ENCODE assay signal across 8 mouse cellular contexts in genomic region chr8:119558603-119559401, GRCm38 (mm10). TPM values are rescaled to one million over a fixed set of nuclear protein-coding genes. Genes with fewer than 3 reads are reported as not detected.
DNase-seq lines count a peak whose midpoint lies in the region; ATAC-seq and TF ChIP-seq lines count a peak whose summit lies in the region.

TSS of gene Mbtps1 (minus strand) at chr8:119558735.

- intact Hi-C loops in heart, postnatal 36 days (cut with DNase I) = loop anchor here (2.0 to 5.0 kb wide), 3 partner anchors 16 to 118 kb away; partner anchors contain the start of genes Dnaaf1 and Hsdl1

- peak; percentile 96 for ATAC-seq in forebrain, embryonic 16.5 days
- peak; percentile 96 for ATAC-seq in lung, embryonic 14.5 days (ENCODE audit: insufficient read depth)

- H3K9ac ChIP-seq in ES-E14 (ENCODE audit: insufficient read depth, low read depth, low read length, poor library complexity, severe bottlenecking) = peak within 1 kb of the TSS; percentile 99
- H3K9ac ChIP-seq in forebrain, embryonic 16.5 days (replicated peaks; ENCODE audit: low read depth, low read length) = peak within 1 kb of the TSS; percentile 85
- H3K9ac ChIP-seq in lung, embryonic 14.5 days = peak within 1 kb of the TSS; percentile 78

- in situ Hi-C loops in ES-E14 (cut with MboI; ENCODE audit: low sequenced_read_pairs in 2 of 2, unreplicated experiment in 2 of 2) = no loop called here

- peak; percentile 51 for TF ChIP-seq CTCF in layer of hippocampus, adult 2 months (conservative IDR thresholded peaks at IDR 0.05)
- peak; percentile 14; the same call in 1 of the 2 replicates for TF ChIP-seq CTCF in lung, embryonic 14.5 days (IDR thresholded peaks at IDR 0.05; ENCODE audit: low read depth)
- TF ChIP-seq CTCF in olfactory bulb, adult 2 months (IDR thresholded peaks at IDR 0.05; ENCODE audit: insufficient read depth, low read depth, low read length) = no peak
- peak; percentile 50; the same call in 1 of the 2 replicates for TF ChIP-seq CTCF in thymus, adult 2 months (IDR thresholded peaks at IDR 0.05; ENCODE audit: borderline replicate concordance, control insufficient read depth, extremely low read depth, insufficient read depth, low read length, poor library complexity)

- H3K27ac ChIP-seq in ES-E14 (ENCODE audit: insufficient read depth, low read depth, low read length, poor library complexity, severe bottlenecking) = peak within 1 kb of the TSS; percentile 80
- H3K27ac ChIP-seq in forebrain, embryonic 16.5 days (ENCODE audit: low read length) = peak within 1 kb of the TSS; percentile 92
- H3K27ac ChIP-seq in layer of hippocampus, adult 2 months = peak within 1 kb of the TSS; percentile 99
- H3K27ac ChIP-seq in lung, embryonic 14.5 days (ENCODE audit: low read depth) = peak within 1 kb of the TSS; percentile 88
- H3K27ac ChIP-seq in olfactory bulb, adult 2 months (ENCODE audit: insufficient read depth, low read depth, low read length) = peak within 1 kb of the TSS; percentile 81
- H3K27ac ChIP-seq in thymus, adult 2 months (ENCODE audit: control insufficient read depth, insufficient read depth, low read length) = peak within 1 kb of the TSS; percentile 86

- H3K27me3 ChIP-seq in forebrain, embryonic 16.5 days (replicated peaks; ENCODE audit: control insufficient read depth, insufficient read depth, low read length) = no peaks in the 10 kb centered on the region
- H3K27me3 ChIP-seq in lung, embryonic 14.5 days (ENCODE audit: insufficient read depth, low read length) = no peaks in the 10 kb centered on the region
- no peaks in the 10 kb centered on the region for H3K27me3 ChIP-seq in thymus, adult 2 months (ENCODE audit: control insufficient read depth, insufficient read depth, low read length)

- 6% methylated on average over 63 of the region's 63 CpGs for WGBS in forebrain, embryonic 16.5 days
- 5% methylated on average over 63 of the region's 63 CpGs for WGBS in lung, embryonic 14.5 days
- WGBS in olfactory bulb, adult 2 months = 5% methylated on average over 63 of the region's 63 CpGs
- 3% methylated on average over 63 of the region's 63 CpGs for WGBS in thymus, adult 2 months

- H3K4me1 ChIP-seq in ES-E14 (ENCODE audit: control insufficient read depth in 2 of 2, insufficient read depth in 2 of 2, low read length in 2 of 2, poor library complexity in 1 of 2) = peaks cover 0 to 8% of the 10 kb centered on the region in 2 experiments; a peak in 1 of 4 replicates
- H3K4me1 ChIP-seq in forebrain, embryonic 16.5 days (replicated peaks; ENCODE audit: control insufficient read depth, insufficient read depth, low read length) = peaks cover 27% of the 10 kb centered on the region
- no peaks in the 10 kb centered on the region for H3K4me1 ChIP-seq in lung, embryonic 14.5 days (ENCODE audit: insufficient read depth)
- H3K4me1 ChIP-seq in olfactory bulb, adult 2 months (ENCODE audit: control insufficient read depth, insufficient read depth, low read length) = peaks cover 9% of the 10 kb centered on the region; the same call in 1 of the 2 replicates
- H3K4me1 ChIP-seq in thymus, adult 2 months (replicated peaks; ENCODE audit: control insufficient read depth, insufficient read depth, low read length) = peaks cover 54% of the 10 kb centered on the region

- peak; percentile 93 for DNase-seq in ES-E14 (ENCODE audit: low read depth, low spot score)
- peak; percentile 98 for DNase-seq in cerebellum, adult 11-12 months
- DNase-seq in heart, postnatal 36 days = peak; percentile 97 to 100
- peak; percentile 96 to 98 for DNase-seq in layer of hippocampus, adult 2 months (ENCODE audit: low spot score in 2 of 2)
- peak; percentile 99 for DNase-seq in lung, embryonic 14.5 days
- DNase-seq in thymus, adult 2 months = peak; percentile 99

- peak within 1 kb of the TSS; percentile 87 to 95 for H3K4me3 ChIP-seq in ES-E14 (ENCODE audit: insufficient read depth in 1 of 2, low read depth in 1 of 2, low read length in 2 of 2, poor library complexity in 1 of 2, severe bottlenecking in 1 of 2)
- peak within 1 kb of the TSS; percentile 78 for H3K4me3 ChIP-seq in forebrain, embryonic 16.5 days (replicated peaks; ENCODE audit: low read length)
- H3K4me3 ChIP-seq in layer of hippocampus, adult 2 months = peak within 1 kb of the TSS; percentile 86
- peak within 1 kb of the TSS; percentile 78 for H3K4me3 ChIP-seq in lung, embryonic 14.5 days (ENCODE audit: low read depth, low read length)
- H3K4me3 ChIP-seq in olfactory bulb, adult 2 months (ENCODE audit: insufficient read depth, low read depth, low read length) = peak within 1 kb of the TSS; percentile 88
- peak within 1 kb of the TSS; percentile 58 for H3K4me3 ChIP-seq in thymus, adult 2 months (ENCODE audit: control insufficient read depth, insufficient read depth, low read length)

- no peaks in the 10 kb centered on the region for H3K9me3 ChIP-seq in ES-E14 (ENCODE audit: control insufficient read depth, insufficient read depth, low read depth, low read length)
- no peaks in the 10 kb centered on the region for H3K9me3 ChIP-seq in forebrain, embryonic 16.5 days (ENCODE audit: control insufficient read depth, low read length)
- H3K9me3 ChIP-seq in lung, embryonic 14.5 days (ENCODE audit: low read depth, low read length) = no peaks in the 10 kb centered on the region

- peak; percentile 96 for TF ChIP-seq POLR2A in olfactory bulb, adult 2 months (IDR thresholded peaks at IDR 0.05; ENCODE audit: insufficient read depth, low read depth, low read length)
- TF ChIP-seq POLR2A in thymus, adult 2 months (IDR thresholded peaks at IDR 0.05; ENCODE audit: control insufficient read depth, extremely low read depth, insufficient read depth, low read length, poor library complexity) = peak; percentile 97

- peaks cover 10% of the 10 kb centered on the region; the same call in 1 of the 2 replicates for H3K36me3 ChIP-seq in ES-E14 (ENCODE audit: control insufficient read depth, insufficient read depth, low read length, poor library complexity, severe bottlenecking)
- peaks cover 11% of the 10 kb centered on the region; the same call in 1 of the 2 replicates for H3K36me3 ChIP-seq in forebrain, embryonic 16.5 days (ENCODE audit: control insufficient read depth, insufficient read depth)
- peaks cover 8% of the 10 kb centered on the region; the same call in 1 of the 2 replicates for H3K36me3 ChIP-seq in lung, embryonic 14.5 days (ENCODE audit: insufficient read depth)
- H3K36me3 ChIP-seq in thymus, adult 2 months (ENCODE audit: control insufficient read depth, insufficient read depth, low read length) = peaks cover 19% of the 10 kb centered on the region

- peak within 1 kb of the TSS; percentile 91 for H3K4me2 ChIP-seq in forebrain, embryonic 16.5 days (ENCODE audit: low read length)
- H3K4me2 ChIP-seq in lung, embryonic 14.5 days = peak within 1 kb of the TSS; percentile 90

TF ChIP-seq in ES-E14, 5 proteins besides CTCF, POLR2A, EP300 and RAD21:
- TF ChIP-seq CHD2 (IDR thresholded peaks at IDR 0.05; ENCODE audit: low read depth, low read length) (peak; percentile 97), MAFK (IDR thresholded peaks at IDR 0.05; ENCODE audit: insufficient read depth, low read depth, low read length) (no peak)

RNA-seq across cellular contexts. Expression of gene Mbtps1, which starts in this region (rescaled TPM):
- 167 and 198 TPM in 2 replicates for total RNA-seq in ES-E14 (2012; rRNA removed)
- 66.6 and 75.9 TPM in 2 replicates for polyA plus RNA-seq in forebrain, embryonic 16.5 days (2015; fragmentation: Nextera tagmentation; extraction: Ambion mirVana)
- 10 to 100 TPM; 39.7 to 41.3 TPM for total RNA-seq in heart, postnatal 36 days (2021)
- total RNA-seq in layer of hippocampus, adult 2 months (2021) = 10 to 100 TPM; 74.4 to 77.8 TPM
- 125 and 128 TPM in 2 replicates for polyA plus RNA-seq in lung, embryonic 14.5 days (2014; fragmentation: Nextera tagmentation; extraction: Ambion mirVana)
- polyA plus RNA-seq in olfactory bulb, adult 2 months (2012; ENCODE audit: insufficient read depth, insufficient read length, low replicate concordance, missing spikeins) = 181 TPM in 1 of 2 replicates, not detected in the other
- 166 and 177 TPM in 2 replicates for polyA plus RNA-seq in thymus, adult 2 months (2012; rRNA removed)

Comparison
In these comparisons a context has a peak if more than half of its experiments do, and no peak if none do; other contexts are left out.
1. Peak in every context shown above with its lines: DNase-seq, ATAC-seq, H3K4me3 ChIP-seq and H3K27ac ChIP-seq.